8 mouse cellular contexts compared by ENCODE assay signal in genomic region chr4:139967475-139967891, GRCm38 (mm10). TPM values are rescaled to one million over a fixed set of nuclear protein-coding genes. Genes with fewer than 3 reads are reported as not detected.
DNase-seq lines count a peak whose midpoint lies in the region; ATAC-seq lines count a peak whose summit lies in the region.
"Had no signal": no experiment of that assay in that cellular context is flagged by ENCODE, and none has a peak within 500 bp of the region (broad histone marks: within the 10 kb centered on the region; RNA-seq: fewer than 3 reads in every experiment).

No protein-coding gene starts in this region.

- peak overlapping the region; percentile 42; the same call in 1 of the 2 replicates for H3K27ac ChIP-seq in forebrain, embryonic 15.5 days (replicated peaks)
- H3K27ac ChIP-seq: macrophage had no signal

- H3K4me3 ChIP-seq in forebrain, embryonic 15.5 days: no peak overlapping the region

- WGBS in forebrain, embryonic 15.5 days: 16% methylated on average over 10 of the region's 10 CpGs

- no peaks in the 10 kb centered on the region for H3K27me3 ChIP-seq in forebrain, embryonic 15.5 days

- no peak overlapping the region for H3K4me2 ChIP-seq in forebrain, embryonic 15.5 days (replicated peaks)

- no peaks in the 10 kb centered on the region for H3K36me3 ChIP-seq in forebrain, embryonic 15.5 days

- no peak for ATAC-seq in forebrain, embryonic 15.5 days (replicated peaks)
- no peak for ATAC-seq in megakaryocyte-erythroid progenitor cell, adult 5-6 weeks (replicated peaks; ENCODE audit: low FRiP score, low TSS enrichment, poor library complexity, severe bottlenecking)

- DNase-seq in 3134 (ENCODE audit: extremely low read depth, insufficient read length, low spot score) (peak; percentile 69), ES-CJ7 (ENCODE audit: low read depth, low spot score) (peak; percentile 63)
- DNase-seq in kidney, adult 11 months: peak; percentile 96
- peak; percentile 75 to 87 for DNase-seq in lung, adult 18-20 months
- no peak for DNase-seq in right cerebral cortex, postnatal 14 days

- no peaks in the 10 kb centered on the region for H3K9me3 ChIP-seq in forebrain, embryonic 15.5 days

- H3K9ac ChIP-seq in forebrain, embryonic 15.5 days (replicated peaks): no peak overlapping the region

- H3K4me1 ChIP-seq in forebrain, embryonic 15.5 days: no peaks in the 10 kb centered on the region

RNA-seq across cellular contexts. Expression of gene Klhdc7a, which starts 0.3 kb away (rescaled TPM):
- 0.28 and 0.33 TPM in 2 replicates for polyA plus RNA-seq in forebrain, embryonic 15.5 days (2015; fragmentation: Nextera tagmentation; extraction: Ambion mirVana)
- total RNA-seq in megakaryocyte-erythroid progenitor cell, adult 5-6 weeks (2014; fragmentation: Nextera tagmentation): not detected in 2 replicates
- not detected in 2 replicates for total RNA-seq in megakaryocyte-erythroid progenitor cell, adult 5-6 weeks (2017)
- polyA plus RNA-seq: macrophage had no signal
